Mouse (Mus musculus) urinary bladder, adult 2 months (tissue): ENCODE measurements around the gene Srgn. TPM values are rescaled to one million over a fixed set of nuclear protein-coding genes. Genes with fewer than 3 reads are reported as not detected.
A peak's percentile ranks its signal among the peaks of the same experiment; 100 is the strongest.

Experiments
- DNase-seq: peaks from one replicate; pipeline ENCODE4 v3.0.0; 2022; ENCODE audit warnings: low spot score
- polyA plus RNA-seq: library from polyadenylated mRNA; depleted of rRNA; stranded (reverse); fragments of >200 nt; gene quantifications from 2 replicates; pipeline ENCODE4 v1.2.3, GENCODE M21; 2012; rRNA removed

Gene Srgn
- 20.3 and 24.9 TPM in 2 replicates for polyA plus RNA-seq

GRCm38 (mm10) chr10:62527351-62527750, at the start of gene Srgn:
Srgn (minus strand) TSS chr10:62527451.
- no peak for DNase-seq

- DNase-seq, result no peak
These were observed 47.8 kb upstream of the Srgn start for GRCm38 (mm10) chr10:62575001-62575400.

GRCm38 (mm10) chr10:62570126-62570871, 43.0 kb upstream of the Srgn start:
- no peak for DNase-seq

GRCm38 (mm10) chr10:62568861-62569260, 41.6 kb upstream of the Srgn start:
- DNase-seq, result no peak

- DNase-seq, result no peak
These were observed 30.5 kb upstream of the Srgn start for GRCm38 (mm10) chr10:62557736-62558135.

GRCm38 (mm10) chr10:62556558-62556901, 29.3 kb upstream of the Srgn start:
- no peak for DNase-seq

- DNase-seq, result no peak
These were observed 28.7 kb upstream of the Srgn start for GRCm38 (mm10) chr10:62555705-62556557.

- DNase-seq, result no peak
These were observed 26.4 kb upstream of the Srgn start for GRCm38 (mm10) chr10:62553611-62554091.

- no peak for DNase-seq
These were observed 23.6 kb upstream of the Srgn start for GRCm38 (mm10) chr10:62550787-62551300.

GRCm38 (mm10) chr10:62549523-62550166, 22.4 kb upstream of the Srgn start:
- peak; percentile 30 for DNase-seq

- DNase-seq, result no peak
These were observed 19.2 kb upstream of the Srgn start for GRCm38 (mm10) chr10:62546441-62546840.

- no peak for DNase-seq
These were observed 18.5 kb upstream of the Srgn start for GRCm38 (mm10) chr10:62545759-62546158.

GRCm38 (mm10) chr10:62544316-62544715, 17.1 kb upstream of the Srgn start:
- DNase-seq, result no peak

GRCm38 (mm10) chr10:62543399-62543808, 16.2 kb upstream of the Srgn start:
- no peak for DNase-seq

GRCm38 (mm10) chr10:62542928-62543327, 15.7 kb upstream of the Srgn start:
- no peak for DNase-seq

- no peak for DNase-seq
These were observed 15.3 kb upstream of the Srgn start for GRCm38 (mm10) chr10:62542507-62542906.

- no peak for DNase-seq
These were observed 14.2 kb upstream of the Srgn start for GRCm38 (mm10) chr10:62541499-62541898.

- no peak for DNase-seq
These were observed 13.5 kb upstream of the Srgn start for GRCm38 (mm10) chr10:62540800-62541199.

- DNase-seq, result no peak
These were observed 7.3 kb upstream of the Srgn start for GRCm38 (mm10) chr10:62534509-62534908.

GRCm38 (mm10) chr10:62532832-62533231, 5.6 kb upstream of the Srgn start:
- DNase-seq, result no peak

- DNase-seq, result no peak
These were observed 2.9 kb upstream of the Srgn start for GRCm38 (mm10) chr10:62530183-62530582.

- DNase-seq, result no peak
These were observed 4.8 kb downstream of the Srgn start for GRCm38 (mm10) chr10:62522346-62522950.
